Mouse (Mus musculus): ENCODE data around the gene Btbd1. TPM values are rescaled to one million over a fixed set of nuclear protein-coding genes. Genes with fewer than 3 reads are reported as not detected.

The Btbd1 gene
- total RNA-seq (2021) = 100 to 1,000 TPM; 183 to 206 TPM
- long read RNA-seq, experiment 1, transcript Btbd1-201 (8 exons, 3,001 nt) = major isoform, 637 of 660 reads
- long read RNA-seq, experiment 1, partial matches to known transcripts = 9 of 660 reads
- long read RNA-seq, experiment 1, other reads (novel, unspliced or antisense) = 14 of 660 reads
- long read RNA-seq, experiment 2, transcript Btbd1-201 (8 exons, 3,001 nt) = major isoform, 723 of 755 reads
- long read RNA-seq, experiment 2, partial matches to known transcripts = 12 of 755 reads
- long read RNA-seq, experiment 2, other reads (novel, unspliced or antisense) = 20 of 755 reads

- DNase-seq = peak; percentile 89
- intact Hi-C loops (cut with DNase I; ENCODE audit: low total_unique reads) = no loop called here
Observed at GRCm38 (mm10) chr7:81829379-81829894, at the start of gene Btbd1. TSS of gene Btbd1 (minus strand) at chr7:81829431.

GRCm38 (mm10) chr7:81875372-81875771, 46.1 kb upstream of the Btbd1 start:
- intact Hi-C loops (cut with DNase I; ENCODE audit: low total_unique reads) = no loop called here

GRCm38 (mm10) chr7:81874636-81875035, 45.4 kb upstream of the Btbd1 start:
- no peak for DNase-seq
- intact Hi-C loops (cut with DNase I; ENCODE audit: low total_unique reads) = no loop called here

More at GRCm38 (mm10) chr7:81875372-81875771, 46.1 kb upstream of the Btbd1 start:
- no peak for DNase-seq

GRCm38 (mm10) chr7:81873807-81874206, 44.6 kb upstream of the Btbd1 start:
- DNase-seq = no peak
- intact Hi-C loops (cut with DNase I; ENCODE audit: low total_unique reads) = no loop called here

- no peak for DNase-seq
- intact Hi-C loops (cut with DNase I; ENCODE audit: low total_unique reads) = no loop called here
Observed at GRCm38 (mm10) chr7:81872493-81873013, 43.3 kb upstream of the Btbd1 start.

GRCm38 (mm10) chr7:81868158-81868557, 38.9 kb upstream of the Btbd1 start:
- intact Hi-C loops (cut with DNase I; ENCODE audit: low total_unique reads) = no loop called here
- peak; percentile 74 for DNase-seq

GRCm38 (mm10) chr7:81867231-81867930, 38.1 kb upstream of the Btbd1 start:
- intact Hi-C loops (cut with DNase I; ENCODE audit: low total_unique reads) = no loop called here
- no peak for DNase-seq

- no peak for DNase-seq
- intact Hi-C loops (cut with DNase I; ENCODE audit: low total_unique reads) = no loop called here
Observed at GRCm38 (mm10) chr7:81865937-81866336, 36.7 kb upstream of the Btbd1 start.

- intact Hi-C loops (cut with DNase I; ENCODE audit: low total_unique reads) = no loop called here
- DNase-seq = no peak
Observed at GRCm38 (mm10) chr7:81864552-81864951, 35.3 kb upstream of the Btbd1 start.

- intact Hi-C loops (cut with DNase I; ENCODE audit: low total_unique reads) = no loop called here
- peak; percentile 53 for DNase-seq
Observed at GRCm38 (mm10) chr7:81862587-81863583, 33.7 kb upstream of the Btbd1 start.

- intact Hi-C loops (cut with DNase I; ENCODE audit: low total_unique reads) = no loop called here
- DNase-seq = no peak
Observed at GRCm38 (mm10) chr7:81861921-81862320, 32.7 kb upstream of the Btbd1 start.

GRCm38 (mm10) chr7:81861461-81861860, 32.2 kb upstream of the Btbd1 start:
- intact Hi-C loops (cut with DNase I; ENCODE audit: low total_unique reads) = no loop called here
- no peak for DNase-seq

- intact Hi-C loops (cut with DNase I; ENCODE audit: low total_unique reads) = no loop called here
- DNase-seq = no peak
Observed at GRCm38 (mm10) chr7:81860996-81861395, 31.8 kb upstream of the Btbd1 start.

GRCm38 (mm10) chr7:81860071-81860470, 30.8 kb upstream of the Btbd1 start:
- peak; percentile 35 for DNase-seq
- intact Hi-C loops (cut with DNase I; ENCODE audit: low total_unique reads) = no loop called here

GRCm38 (mm10) chr7:81858968-81859721, 29.9 kb upstream of the Btbd1 start, which contains the start of gene Tm6sf1:
TSS of gene Tm6sf1 (plus strand) at chr7:81859001.
- peak; percentile 68 for DNase-seq
- intact Hi-C loops (cut with DNase I; ENCODE audit: low total_unique reads) = no loop called here

GRCm38 (mm10) chr7:81858236-81858635, 29.0 kb upstream of the Btbd1 start:
- no peak for DNase-seq
- intact Hi-C loops (cut with DNase I; ENCODE audit: low total_unique reads) = no loop called here

GRCm38 (mm10) chr7:81856221-81856620, 27.0 kb upstream of the Btbd1 start:
- intact Hi-C loops (cut with DNase I; ENCODE audit: low total_unique reads) = no loop called here
- DNase-seq = no peak

GRCm38 (mm10) chr7:81855694-81856093, 26.5 kb upstream of the Btbd1 start, which contains the start of gene Gm10160:
TSS of gene Gm10160 (minus strand) at chr7:81855794.
- intact Hi-C loops (cut with DNase I; ENCODE audit: low total_unique reads) = no loop called here
- DNase-seq = no peak

All from gastrocnemius, postnatal 14 days (tissue).